8 mouse cellular contexts compared by ENCODE assay signal in the genomic region with DNA sequence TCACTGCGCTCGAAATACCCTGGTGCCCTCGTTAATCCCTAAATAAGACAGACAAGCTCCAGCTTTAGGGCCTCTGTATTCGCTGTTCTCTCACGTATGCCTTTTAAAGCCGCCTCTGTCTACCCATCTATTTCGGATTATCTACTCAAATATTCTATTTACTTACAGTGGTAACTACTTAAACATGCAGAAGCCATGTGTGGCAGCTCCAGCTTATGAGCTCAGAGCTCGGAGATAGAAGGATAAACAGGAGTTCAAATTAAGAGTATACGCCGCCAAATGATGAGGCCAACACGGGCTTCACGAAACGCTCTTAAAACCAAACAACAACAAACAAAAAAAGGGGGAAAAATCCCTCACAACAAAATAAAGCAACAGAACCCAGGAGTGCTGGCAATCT. TPM values are rescaled to one million over a fixed set of nuclear protein-coding genes. Genes with fewer than 3 reads are reported as not detected.
A peak's percentile ranks its signal among the peaks of the same experiment; 100 is the strongest.
DNase-seq lines count a peak whose midpoint lies in the region; ATAC-seq and TF ChIP-seq lines count a peak whose summit lies in the region.

No protein-coding gene starts in this region.

- peak overlapping the region; percentile 98 for H3K4me3 ChIP-seq in layer of hippocampus, adult 2 months
- peak overlapping the region; percentile 69 for H3K4me3 ChIP-seq in embryonic facial prominence, embryonic 11.5 days (ENCODE audit: low read depth, low read length)
- H3K4me3 ChIP-seq in intestine, embryonic 15.5 days (replicated peaks) = peak overlapping the region; percentile 65
- peak overlapping the region; percentile 72 for H3K4me3 ChIP-seq in myocyte

- ATAC-seq in embryonic facial prominence, embryonic 11.5 days (replicated peaks; ENCODE audit: insufficient number of reproducible peaks, low FRiP score, low TSS enrichment, low read depth) = 0 out of 2 replicates have a peak, but pooled peaks have one; percentile 32
- ATAC-seq in intestine, embryonic 15.5 days = peak; percentile 6; the same call in 1 of the 2 replicates

- peaks cover 43% of the 10 kb centered on the region for H3K79me2 ChIP-seq in myocyte (ENCODE audit: control insufficient read depth, insufficient read depth)

- no peaks in the 10 kb centered on the region for H3K4me1 ChIP-seq in embryonic facial prominence, embryonic 11.5 days (ENCODE audit: control insufficient read depth, insufficient read depth, low read length)
- H3K4me1 ChIP-seq in intestine, embryonic 15.5 days (replicated peaks) = peaks cover 12% of the 10 kb centered on the region; the same call in 1 of the 2 replicates

- H3K27me3 ChIP-seq in embryonic facial prominence, embryonic 11.5 days (ENCODE audit: control insufficient read depth, insufficient read depth, low read length) = no peaks in the 10 kb centered on the region
- H3K27me3 ChIP-seq in intestine, embryonic 15.5 days (replicated peaks) = no peaks in the 10 kb centered on the region
- H3K27me3 ChIP-seq in myocyte (ENCODE audit: control insufficient read depth, insufficient read depth, insufficient read length) = no peaks in the 10 kb centered on the region

- H3K9ac ChIP-seq in embryonic facial prominence, embryonic 11.5 days (replicated peaks; ENCODE audit: low read length) = peak overlapping the region; percentile 75
- H3K9ac ChIP-seq in intestine, embryonic 15.5 days = peak overlapping the region; percentile 64

- peak overlapping the region; percentile 94 for H3K27ac ChIP-seq in layer of hippocampus, adult 2 months
- H3K27ac ChIP-seq in embryonic facial prominence, embryonic 11.5 days (replicated peaks; ENCODE audit: low read depth, low read length) = no peak overlapping the region
- peak overlapping the region; percentile 87 for H3K27ac ChIP-seq in intestine, embryonic 15.5 days

- no peak for DNase-seq in layer of hippocampus, adult 2 months (ENCODE audit: low spot score in 2 of 2)
- no peak for DNase-seq in layer of hippocampus, adult 11-12 months (ENCODE audit: low spot score)
- no peak for DNase-seq in embryonic facial prominence, embryonic 11.5 days (ENCODE audit: low spot score)
- no peak for DNase-seq in gastrocnemius, adult 18-20 months (ENCODE audit: low spot score)
- DNase-seq in left cerebral cortex, adult 8-10 months (ENCODE audit: low spot score in 2 of 2) = no peak
- DNase-seq in right cerebral cortex, postnatal 4 days = no peak

- no peak for TF ChIP-seq CTCF in layer of hippocampus, adult 2 months (conservative IDR thresholded peaks at IDR 0.05)

- no peaks in the 10 kb centered on the region for H3K36me3 ChIP-seq in embryonic facial prominence, embryonic 11.5 days (replicated peaks; ENCODE audit: control insufficient read depth, insufficient read depth, low read depth, low read length)
- H3K36me3 ChIP-seq in intestine, embryonic 15.5 days = no peaks in the 10 kb centered on the region
- peaks cover 14% of the 10 kb centered on the region for H3K36me3 ChIP-seq in myocyte (ENCODE audit: control insufficient read depth, insufficient read depth)

- no peaks in the 10 kb centered on the region for H3K9me3 ChIP-seq in embryonic facial prominence, embryonic 11.5 days (replicated peaks; ENCODE audit: control insufficient read depth, low read length)
- H3K9me3 ChIP-seq in intestine, embryonic 15.5 days = no peaks in the 10 kb centered on the region

- peak overlapping the region; percentile 86 for H3ac ChIP-seq in myocyte (ENCODE audit: control insufficient read depth, insufficient read length)

- TF ChIP-seq POLR2A in myocyte (IDR thresholded peaks at IDR 0.05; ENCODE audit: insufficient read length, low read depth) = no peak

- H3K4me2 ChIP-seq in embryonic facial prominence, embryonic 11.5 days (ENCODE audit: low read depth, low read length) = peak overlapping the region; percentile 58
- H3K4me2 ChIP-seq in intestine, embryonic 15.5 days (replicated peaks) = peak overlapping the region; percentile 68
- peak overlapping the region; percentile 78 for H3K4me2 ChIP-seq in myocyte (ENCODE audit: low read depth)

- 3% methylated on average over 13 of the region's 13 CpGs for WGBS in embryonic facial prominence, embryonic 11.5 days
- 2% methylated on average over 13 of the region's 13 CpGs for WGBS in intestine, embryonic 15.5 days

TF ChIP-seq in myocyte, 11 proteins besides CTCF, POLR2A, EP300 and RAD21:
- no peak for TF ChIP-seq MYOD1 (IDR thresholded peaks at IDR 0.05; ENCODE audit: control insufficient read depth in 1 of 3, insufficient read length in 2 of 3, low read depth in 2 of 3)
- no peak for TF ChIP-seq MYOG (IDR thresholded peaks at IDR 0.05; ENCODE audit: control insufficient read depth in 1 of 3, insufficient read depth in 1 of 3, insufficient read length in 2 of 3, low read depth in 2 of 3)
- no peak for TF ChIP-seq REST (IDR thresholded peaks at IDR 0.05; ENCODE audit: insufficient read depth, insufficient read length)
- TF ChIP-seq USF1 (IDR thresholded peaks at IDR 0.05; ENCODE audit: low read depth) = no peak
- TF ChIP-seq MAX (IDR thresholded peaks at IDR 0.05; ENCODE audit: low read depth) = no peak
- TF ChIP-seq TCF3 (IDR thresholded peaks at IDR 0.05; ENCODE audit: insufficient read length, low read depth) = no peak
- no peak for TF ChIP-seq POLR2AphosphoS2 (IDR thresholded peaks at IDR 0.05; ENCODE audit: insufficient read length, low read depth)
- no peak for TF ChIP-seq CEBPB (IDR thresholded peaks at IDR 0.05; ENCODE audit: insufficient read depth, poor library complexity, severe bottlenecking)
- no peak for TF ChIP-seq SRF (IDR thresholded peaks at IDR 0.05; ENCODE audit: control insufficient read depth, insufficient read length, low read depth)
- no peak for TF ChIP-seq TCF12 (IDR thresholded peaks at IDR 0.05; ENCODE audit: insufficient read depth, poor library complexity, severe bottlenecking)
- no peak for TF ChIP-seq E2F4 (IDR thresholded peaks at IDR 0.05; ENCODE audit: insufficient read depth)

RNA-seq across cellular contexts. Expression of gene Zscan26, which starts 0.5 kb away (rescaled TPM):
- total RNA-seq in layer of hippocampus, adult 2 months (2021) = 10 to 100 TPM; 55.4 to 55.9 TPM
- polyA plus RNA-seq in embryonic facial prominence, embryonic 11.5 days (2014; fragmentation: Nextera tagmentation; extraction: Ambion mirVana) = 17.9 and 19.3 TPM in 2 replicates
- polyA plus RNA-seq in intestine, embryonic 15.5 days (2015; fragmentation: Nextera tagmentation; extraction: Ambion mirVana) = 26.5 and 27.2 TPM in 2 replicates
- 6.3 TPM for polyA plus RNA-seq in myocyte (2012; fragmentation: generic; extraction: Trizol)
- total RNA-seq in gastrocnemius, adult 18-20 months (2021) = 10 to 100 TPM; 13.1 to 14.1 TPM
- 10 to 100 TPM; 52.1 to 59.4 (median 55.5) TPM for total RNA-seq in left cerebral cortex, adult 8-10 months (2022)

RNA-seq across cellular contexts. Expression of gene Pgbd1, which starts 12.2 kb away (rescaled TPM):
- 1 to 10 TPM; 1.1 to 1.6 TPM for total RNA-seq in layer of hippocampus, adult 2 months (2021)
- polyA plus RNA-seq in embryonic facial prominence, embryonic 11.5 days (2014; fragmentation: Nextera tagmentation; extraction: Ambion mirVana) = 5.6 and 6.2 TPM in 2 replicates
- 2.2 and 2.3 TPM in 2 replicates for polyA plus RNA-seq in intestine, embryonic 15.5 days (2015; fragmentation: Nextera tagmentation; extraction: Ambion mirVana)
- polyA plus RNA-seq in myocyte (2012; fragmentation: generic; extraction: Trizol) = 0.13 TPM
- under 1 TPM; 0.31 to 0.39 TPM for total RNA-seq in gastrocnemius, adult 18-20 months (2021)
- 1 to 10 TPM; 1.4 to 1.9 (median 1.6) TPM for total RNA-seq in left cerebral cortex, adult 8-10 months (2022)

RNA-seq across cellular contexts. Expression of gene Nkapl, which starts 15.3 kb away (rescaled TPM):
- under 1 TPM; 0.56 to 0.92 TPM for total RNA-seq in layer of hippocampus, adult 2 months (2021)
- polyA plus RNA-seq in embryonic facial prominence, embryonic 11.5 days (2014; fragmentation: Nextera tagmentation; extraction: Ambion mirVana) = 1.9 and 3.1 TPM in 2 replicates
- 2.2 and 2.9 TPM in 2 replicates for polyA plus RNA-seq in intestine, embryonic 15.5 days (2015; fragmentation: Nextera tagmentation; extraction: Ambion mirVana)
- polyA plus RNA-seq in myocyte (2012; fragmentation: generic; extraction: Trizol) = 0.05 TPM
- total RNA-seq in gastrocnemius, adult 18-20 months (2021) = under 1 TPM; 0.19 to 0.21 TPM
- 1 to 10 TPM in 2 of 4 experiments, under 1 TPM in 2; 0.59 to 1.5 (median 0.84) TPM for total RNA-seq in left cerebral cortex, adult 8-10 months (2022)

RNA-seq across cellular contexts. Expression of gene Zkscan4, which starts 25.7 kb away (rescaled TPM):
- total RNA-seq in layer of hippocampus, adult 2 months (2021) = 1 to 10 TPM; 6.5 TPM
- polyA plus RNA-seq in embryonic facial prominence, embryonic 11.5 days (2014; fragmentation: Nextera tagmentation; extraction: Ambion mirVana) = 3.8 and 4.2 TPM in 2 replicates
- polyA plus RNA-seq in intestine, embryonic 15.5 days (2015; fragmentation: Nextera tagmentation; extraction: Ambion mirVana) = 2.6 and 2.8 TPM in 2 replicates
- polyA plus RNA-seq in myocyte (2012; fragmentation: generic; extraction: Trizol) = not detected
- under 1 TPM; 0.40 to 0.73 TPM for total RNA-seq in gastrocnemius, adult 18-20 months (2021)
- total RNA-seq in left cerebral cortex, adult 8-10 months (2022) = 1 to 10 TPM; 5.1 to 6.2 (median 5.8) TPM

RNA-seq across cellular contexts. Expression of gene Gm10065, which starts 26.2 kb away (rescaled TPM):
- total RNA-seq in layer of hippocampus, adult 2 months (2021) = not detected
- polyA plus RNA-seq in embryonic facial prominence, embryonic 11.5 days (2014; fragmentation: Nextera tagmentation; extraction: Ambion mirVana) = not detected in 2 replicates
- not detected in 2 replicates for polyA plus RNA-seq in intestine, embryonic 15.5 days (2015; fragmentation: Nextera tagmentation; extraction: Ambion mirVana)
- not detected for polyA plus RNA-seq in myocyte (2012; fragmentation: generic; extraction: Trizol)
- not detected for total RNA-seq in gastrocnemius, adult 18-20 months (2021)
- not detected for total RNA-seq in left cerebral cortex, adult 8-10 months (2022)
